Mouse (Mus musculus) testis, adult 2 months (tissue): ENCODE measurements at regions not wholly inside any gene's neighbourhood (a gene's known extent, or its start where the extent isn't known, plus 50 kb on each side); places are given as distances from the start of the nearest gene placed in this dataset.

Experiments used
- H3K27ac ChIP-seq: fragments of 200-500 bp; 2 replicates; pipeline ENCODE4 v1.5.1; 2012; ENCODE audit warnings: low read depth, low read length; ENCODE audit not compliant: control insufficient read depth, insufficient read depth
- H3K27me3 ChIP-seq: fragments of 200-500 bp; 2 replicates; pipeline ENCODE4 v1.6.1; 2012; ENCODE audit warnings: mild to moderate bottlenecking, low read length, moderate library complexity; ENCODE audit not compliant: control insufficient read depth, insufficient read depth
- H3K36me3 ChIP-seq: fragments of 200-500 bp; 2 replicates; pipeline ENCODE4 v1.6.1; 2012; ENCODE audit warnings: mild to moderate bottlenecking, low read length; ENCODE audit not compliant: control insufficient read depth, insufficient read depth
- H3K4me1 ChIP-seq: fragments of 200-500 bp; 2 replicates; pipeline ENCODE4 v1.6.1; 2012; ENCODE audit warnings: low read length; ENCODE audit not compliant: control insufficient read depth, insufficient read depth
- H3K4me3 ChIP-seq: fragments of 200-500 bp; 2 replicates; pipeline ENCODE4 v1.5.1; 2012; ENCODE audit warnings: low read depth, mild to moderate bottlenecking, low read length, moderate library complexity, mixed read lengths; ENCODE audit not compliant: control insufficient read depth
- CTCF ChIP-seq: fragments of 200-500 bp; IDR thresholded peaks from 2 replicates; pipeline ENCODE4 v1.5.1; 2012; ENCODE audit warnings: low read depth, mild to moderate bottlenecking, inconsistent platforms, low read length, moderate library complexity; ENCODE audit not compliant: control insufficient read depth, insufficient read depth, insufficient replicate concordance
- POLR2A ChIP-seq: fragments of 200-500 bp; IDR thresholded peaks from 2 replicates; pipeline ENCODE4 v1.6.1; 2012; ENCODE audit warnings: low read depth, mild to moderate bottlenecking, inconsistent platforms, low read length, moderate library complexity; ENCODE audit not compliant: control insufficient read depth

DNA sequence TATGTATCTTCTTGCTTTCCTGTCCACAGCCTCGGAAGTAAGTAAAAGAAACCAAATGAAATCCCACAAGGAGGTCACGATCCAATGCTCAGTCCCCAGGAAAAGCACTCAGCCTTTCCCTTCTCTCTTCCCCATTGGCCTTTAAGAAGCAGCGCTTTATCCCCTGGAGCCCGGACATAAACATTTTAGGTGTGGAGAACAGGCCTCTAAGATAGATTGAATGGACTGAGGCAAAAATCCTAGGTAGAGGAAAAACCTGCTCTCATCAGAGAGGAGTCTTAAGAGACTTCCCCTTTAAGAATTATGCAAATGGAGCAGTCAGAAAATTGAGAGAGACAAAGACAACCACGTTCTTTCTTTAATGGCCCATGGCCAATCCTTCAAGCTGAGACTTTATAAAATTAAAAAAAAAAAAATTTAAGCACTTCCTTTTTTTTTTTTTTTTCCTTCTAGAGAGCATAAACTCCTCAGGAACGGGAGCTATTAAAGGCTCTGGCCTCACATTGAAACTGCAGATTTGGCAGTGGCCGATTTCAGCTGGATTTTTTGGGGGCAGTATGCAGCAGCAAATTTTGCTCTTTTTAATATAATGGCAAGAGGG, 1020.5 kb downstream of the 9330182O14Rik start:
- Histone ChIP-seq H3K4me1 (peaks cover 5% of the 10 kb centered on the region; the same call in 1 of the 2 replicates), H3K36me3 (no peaks in the 10 kb centered on the region), H3K4me3 (no peak overlapping the region), H3K27me3 (no peaks in the 10 kb centered on the region), H3K27ac (no peak overlapping the region)
- no peak for TF ChIP-seq CTCF
- TF ChIP-seq POLR2A: no peak

DNA sequence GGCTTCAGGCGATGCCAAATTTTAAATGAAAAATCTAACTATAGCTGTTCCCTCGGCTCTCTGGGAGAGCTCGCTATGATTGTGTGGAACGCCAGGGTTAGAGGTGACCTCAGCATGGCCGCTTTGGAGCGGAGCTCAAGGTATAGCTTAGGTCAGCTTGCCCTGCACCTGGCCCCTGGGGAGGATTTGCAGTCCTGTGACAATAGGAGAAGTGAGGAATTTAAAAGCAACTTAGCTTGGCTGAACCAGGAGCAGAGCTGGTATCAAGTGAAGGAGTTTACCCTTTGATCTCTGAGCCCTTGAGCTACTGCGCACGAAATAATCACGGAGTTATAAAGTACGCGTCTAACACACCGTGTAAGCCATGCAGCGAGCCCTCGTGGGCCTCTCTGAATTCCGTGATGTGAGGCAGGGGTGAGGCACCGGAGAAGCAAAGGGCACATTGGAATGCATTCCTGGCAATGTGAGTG, 1021.0 kb downstream of the 9330182O14Rik start:
- no peak overlapping the region; the same call in none of the 2 replicates for H3K4me3 ChIP-seq
- H3K4me1 ChIP-seq: peaks cover 5% of the 10 kb centered on the region; the same call in 1 of the 2 replicates
- no peaks in the 10 kb centered on the region for H3K27me3 ChIP-seq
- H3K27ac ChIP-seq: no peak overlapping the region
- no peaks in the 10 kb centered on the region for H3K36me3 ChIP-seq
- TF ChIP-seq CTCF: no peak
- no peak for TF ChIP-seq POLR2A

DNA sequence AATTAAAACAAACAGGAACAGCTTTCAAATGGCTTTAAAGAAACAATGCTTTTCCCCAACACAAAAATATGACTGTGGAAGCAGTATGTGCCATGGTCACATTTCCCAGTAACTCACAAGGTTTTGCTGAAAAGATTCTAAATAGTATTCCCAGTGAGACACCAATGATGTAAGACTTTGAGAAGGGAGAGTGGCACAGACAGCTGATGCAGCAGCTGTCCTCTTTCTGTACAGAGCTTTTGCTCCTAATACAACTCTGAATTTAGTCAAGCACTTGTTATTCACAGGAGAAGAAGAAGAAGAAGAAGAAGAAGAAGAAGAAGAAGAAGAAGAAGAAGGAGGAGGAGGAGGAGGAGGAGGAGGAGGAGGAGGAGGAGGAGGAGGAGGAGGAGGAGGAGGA, 1023.6 kb downstream of the 9330182O14Rik start:
- H3K27ac ChIP-seq: no peak overlapping the region
- H3K4me3 ChIP-seq: no peak overlapping the region
- no peaks in the 10 kb centered on the region for H3K27me3 ChIP-seq
- H3K4me1 ChIP-seq: peaks cover 5% of the 10 kb centered on the region; the same call in 1 of the 2 replicates
- H3K36me3 ChIP-seq: no peaks in the 10 kb centered on the region
- TF ChIP-seq CTCF: no peak
- no peak for TF ChIP-seq POLR2A

- TF ChIP-seq POLR2A: no peak
- no peak overlapping the region for H3K4me3 ChIP-seq
- H3K27me3 ChIP-seq: no peaks in the 10 kb centered on the region
- H3K27ac ChIP-seq: no peak overlapping the region
- no peaks in the 10 kb centered on the region for H3K36me3 ChIP-seq
- H3K4me1 ChIP-seq: peaks cover 6% of the 10 kb centered on the region
These were observed 1028.1 kb downstream of the 9330182O14Rik start for GRCm38 (mm10) chr15:41162268-41162667.

DNA sequence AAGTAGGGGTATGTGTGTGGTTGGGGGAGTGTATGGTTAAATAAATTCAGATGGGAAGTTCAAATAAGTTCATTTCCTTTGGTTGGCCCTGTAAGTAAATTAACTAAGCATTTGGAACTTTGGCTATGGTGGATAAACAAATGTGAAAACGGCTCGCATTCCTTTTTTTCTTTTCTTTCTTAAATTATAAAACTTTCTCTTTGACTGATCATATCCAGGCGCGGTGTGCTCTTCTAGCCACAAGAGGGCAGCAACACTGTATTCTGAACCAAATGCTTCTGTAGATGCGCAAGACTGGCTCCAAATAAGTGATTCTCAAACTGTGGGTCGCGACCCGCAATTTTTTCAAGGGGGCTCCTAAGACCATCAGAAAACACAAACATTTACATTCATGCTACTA, 1028.6 kb downstream of the 9330182O14Rik start:
- Histone ChIP-seq H3K27me3 (no peaks in the 10 kb centered on the region), H3K4me1 (peaks cover 6% of the 10 kb centered on the region), H3K36me3 (no peaks in the 10 kb centered on the region), H3K4me3 (no peak overlapping the region), H3K27ac (no peak overlapping the region)
- TF ChIP-seq CTCF (peak; percentile 23; the same call in 1 of the 2 replicates), POLR2A (no peak)

- Histone ChIP-seq H3K4me1 (peaks cover 6% of the 10 kb centered on the region), H3K36me3 (no peaks in the 10 kb centered on the region), H3K27me3 (no peaks in the 10 kb centered on the region), H3K27ac (no peak overlapping the region), H3K4me3 (peak overlapping the region; percentile 40)
- no peak for TF ChIP-seq POLR2A
- TF ChIP-seq CTCF: no peak
These were observed 1029.6 kb downstream of the 9330182O14Rik start for GRCm38 (mm10) chr15:41163643-41164358.

GRCm38 (mm10) chr15:41165534-41165933, 1031.4 kb downstream of the 9330182O14Rik start:
- no peak overlapping the region for H3K27ac ChIP-seq
- no peak overlapping the region for H3K4me3 ChIP-seq
- no peaks in the 10 kb centered on the region for H3K36me3 ChIP-seq
- peaks cover 6% of the 10 kb centered on the region for H3K4me1 ChIP-seq
- no peak for TF ChIP-seq POLR2A
- TF ChIP-seq CTCF: no peak
- no peaks in the 10 kb centered on the region for H3K27me3 ChIP-seq

DNA sequence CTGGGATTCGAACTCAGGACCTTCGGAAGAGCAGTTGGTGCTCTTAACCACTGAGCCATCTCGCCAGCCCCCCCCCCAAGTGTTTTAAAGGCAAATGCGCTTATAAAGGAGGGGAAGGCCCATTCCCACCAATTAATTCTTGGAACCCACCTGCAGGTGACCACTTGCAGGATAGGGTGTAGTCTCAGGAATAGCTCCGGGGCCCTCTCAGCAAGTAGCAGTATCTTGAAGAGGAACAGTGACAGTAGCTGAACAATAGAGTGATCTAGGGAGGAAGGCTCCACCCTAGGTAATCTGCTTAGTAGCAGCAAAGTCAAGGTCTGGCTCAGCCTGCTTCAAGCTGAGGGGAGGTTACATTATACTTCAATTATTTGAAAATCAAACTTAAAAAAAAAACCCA, 1056.6 kb downstream of the 9330182O14Rik start:
- H3K27ac ChIP-seq: no peak overlapping the region
- H3K4me1 ChIP-seq: no peaks in the 10 kb centered on the region
- H3K27me3 ChIP-seq: no peaks in the 10 kb centered on the region
- H3K4me3 ChIP-seq: no peak overlapping the region
- H3K36me3 ChIP-seq: no peaks in the 10 kb centered on the region
- TF ChIP-seq CTCF (no peak), POLR2A (no peak)
